Mouse (Mus musculus): Measurements from ENCODE around the gene Aspdh.

The Aspdh gene

DNA sequence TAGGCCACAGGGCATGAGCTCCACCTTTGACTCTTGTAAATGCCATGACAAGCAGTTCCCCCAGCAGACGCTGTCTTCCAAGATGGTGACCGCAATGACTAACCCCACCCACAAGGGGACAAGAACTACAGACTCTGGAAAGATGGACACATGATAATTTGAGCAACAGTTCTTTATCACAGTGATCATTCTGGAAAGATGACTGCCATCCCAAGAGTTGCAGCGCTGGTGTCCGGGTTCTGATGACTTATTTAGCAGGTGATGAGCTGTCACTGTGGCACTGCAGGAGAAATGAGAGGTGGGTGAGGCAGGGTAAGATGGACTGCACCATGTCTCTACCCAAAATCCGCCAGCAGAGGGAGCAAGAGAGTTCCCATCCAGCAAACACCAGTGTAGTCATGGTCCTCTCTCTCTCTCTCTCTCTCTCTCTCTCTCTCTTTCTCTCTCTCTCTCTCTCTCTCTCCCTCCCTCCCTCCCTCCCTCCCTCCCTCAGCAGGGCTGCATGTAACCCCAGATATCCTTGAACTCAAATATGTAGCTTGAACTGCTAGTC, 36.4 kb downstream of the Aspdh start:
- DNase-seq, result peak; percentile 84

DNA sequence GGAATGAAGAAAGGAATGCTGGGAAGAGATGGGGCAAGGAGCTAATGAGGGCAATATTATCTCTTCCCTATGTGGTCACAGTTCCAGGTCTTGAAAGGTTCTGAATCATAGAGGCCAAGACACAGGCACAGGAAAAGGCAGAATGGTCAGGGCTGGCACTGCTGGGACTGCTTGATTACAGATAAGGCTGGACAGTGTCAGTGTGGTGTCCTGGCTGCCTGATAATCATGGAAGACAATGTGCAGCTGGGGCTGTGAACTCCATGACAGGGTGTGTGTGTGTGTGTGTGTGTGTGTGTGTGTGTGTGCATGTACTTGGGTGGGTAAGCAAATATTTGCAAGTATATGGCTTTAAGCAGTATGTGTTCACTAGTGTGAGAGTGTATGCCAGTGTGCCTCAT, 42.3 kb downstream of the Aspdh start:
- DNase-seq, result no peak
